Mouse (Mus musculus) G1E (cell line): ENCODE measurements around the gene Colq. TPM values are rescaled to one million over a fixed set of nuclear protein-coding genes. Genes with fewer than 3 reads are reported as not detected.

ENCODE experiments used
- ATAC-seq: 2 replicates; pipeline ENCODE4 v1.8.0; 2016; ENCODE audit warnings: mild to moderate bottlenecking; ENCODE audit not compliant: insufficient number of reproducible peaks, poor library complexity, low FRiP score, severe bottlenecking; ENCODE audit errors: extremely low read depth
- DNase-seq: peaks from one replicate; pipeline ENCODE4 v3.0.0; 2012; ENCODE audit warnings: low spot score
- H3K27me3 ChIP-seq: 2 replicates; pipeline ENCODE4 v1.6.1; 2012; ENCODE audit warnings: mild to moderate bottlenecking, low read length, inconsistent platforms; ENCODE audit not compliant: insufficient read depth
- H3K36me3 ChIP-seq: replicated peaks from 2 replicates; pipeline ENCODE3; 2012; ENCODE audit warnings: mild to moderate bottlenecking, inconsistent platforms
- H3K4me1 ChIP-seq: 2 replicates; pipeline ENCODE4 v1.6.1; 2012; ENCODE audit warnings: low read depth, low read length, inconsistent platforms, mixed read lengths; ENCODE audit not compliant: insufficient read depth
- H3K4me3 ChIP-seq: 2 replicates; pipeline ENCODE4 v1.5.1; 2012; ENCODE audit warnings: low read depth, mild to moderate bottlenecking, inconsistent platforms, low read length, moderate library complexity, mixed read lengths
- H3K9me3 ChIP-seq: replicated peaks from 2 replicates; pipeline ENCODE4 v1.6.1; 2012; ENCODE audit warnings: inconsistent platforms
- CTCF ChIP-seq: IDR thresholded peaks from 2 replicates; pipeline ENCODE4 v1.5.1; 2012; ENCODE audit warnings: low read depth, low read length, inconsistent platforms, mixed read lengths
- GATA1 ChIP-seq: IDR thresholded peaks from 2 replicates; pipeline ENCODE4 v1.6.1; 2012; ENCODE audit warnings: borderline replicate concordance, low read length, inconsistent platforms, mixed read lengths
- GATA2 ChIP-seq: IDR thresholded peaks from 2 replicates; pipeline ENCODE4 v1.6.1; 2012; ENCODE audit warnings: low read depth, low read length, inconsistent platforms, borderline replicate concordance
- POLR2AphosphoS5 ChIP-seq: IDR thresholded peaks from 2 replicates; pipeline ENCODE4 v1.6.1; 2012; ENCODE audit warnings: low read depth, low read length, inconsistent platforms; ENCODE audit not compliant: insufficient replicate concordance
- TAL1 ChIP-seq: conservative IDR thresholded peaks from 2 replicates; pipeline ENCODE4 v1.6.1; 2012; ENCODE audit warnings: low read depth, low read length, inconsistent platforms, mixed read lengths
- polyA plus RNA-seq: library from polyadenylated mRNA; stranded (reverse); fragments of >175 nt; gene quantifications from 2 replicates; pipeline ENCODE4 v1.2.3, GENCODE M21; 2012
- total RNA-seq, 2 experiments: library from RNA; stranded (forward) in 1 of 2; stranded (reverse) in 1 of 2; fragments of 200-1000 nt in 1 of 2; fragments of >200 nt in 1 of 2; fragmentation: Nextera tagmentation in 1 of 2; gene quantifications; 2 replicates each; pipeline ENCODE4 v1.2.3; 2014 to 2017

Gene Colq
- total and polyA plus RNA-seq, 3 experiments, result 0.44 TPM; not detected in 2

DNA sequence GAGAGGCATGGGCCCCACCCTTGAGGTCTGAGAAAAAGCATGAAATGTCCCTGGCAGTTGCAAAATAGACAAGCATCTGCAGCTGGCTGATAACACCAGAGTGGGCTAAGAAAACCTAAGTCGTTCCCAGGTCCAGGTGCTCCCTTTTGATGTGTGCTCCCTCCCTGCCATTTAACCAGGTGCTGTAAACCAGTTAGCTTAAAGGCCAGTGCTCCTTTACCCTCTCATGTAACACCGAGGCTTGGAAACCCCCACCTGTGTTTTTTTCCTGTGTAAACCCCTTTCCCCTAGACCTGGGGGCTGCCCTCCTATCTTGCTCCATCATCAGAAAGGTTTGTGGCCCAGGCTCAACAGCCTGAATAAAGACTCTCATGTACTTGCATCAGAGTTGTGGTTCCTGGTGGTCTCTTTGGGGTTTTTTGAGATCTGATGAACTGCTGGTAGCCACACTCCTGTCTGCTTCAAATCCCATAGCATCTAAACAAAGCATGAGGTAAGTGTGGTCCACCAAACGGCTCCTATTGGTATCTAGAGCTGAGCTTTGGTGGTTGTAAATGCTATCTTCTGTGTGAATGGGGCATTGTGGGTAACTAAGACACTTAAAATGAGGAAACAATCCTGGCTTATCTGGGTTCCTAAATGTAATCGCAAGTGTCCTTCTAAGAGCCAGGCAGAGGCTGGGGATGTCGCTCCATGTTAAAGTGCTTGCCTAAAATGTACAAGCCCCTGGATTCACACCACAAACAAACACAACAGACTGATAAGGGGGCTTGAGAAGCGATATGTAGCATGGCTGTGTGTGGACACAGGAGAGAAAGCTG lies 20.8 kb downstream of the Colq start:
- H3K4me3 ChIP-seq, result no peak overlapping the region
- H3K27me3 ChIP-seq, result peaks cover 10% of the 10 kb centered on the region
- DNase-seq (peak; percentile 18), ATAC-seq (no peak)
- TF ChIP-seq TAL1 (peak; percentile 29; the same call in 1 of the 2 replicates), POLR2AphosphoS5 (no peak)
- no peaks in the 10 kb centered on the region for H3K36me3 ChIP-seq
- no peaks in the 10 kb centered on the region for H3K9me3 ChIP-seq
- H3K4me1 ChIP-seq, result peaks cover 44% of the 10 kb centered on the region

- Histone ChIP-seq H3K9me3 (no peaks in the 10 kb centered on the region), H3K4me3 (no peak overlapping the region; the same call in 1 of the 2 replicates), H3K4me1 (peaks cover 44% of the 10 kb centered on the region), H3K27me3 (peaks cover under 1% of the 10 kb centered on the region; the same call in 1 of the 2 replicates), H3K36me3 (no peaks in the 10 kb centered on the region)
- TF ChIP-seq CTCF, result no peak
- TF ChIP-seq TAL1, result no peak
- TF ChIP-seq GATA2, result no peak
- TF ChIP-seq POLR2AphosphoS5, result no peak
- TF ChIP-seq GATA1, result no peak
- DNase-seq (no peak), ATAC-seq (no peak)
Observed at GRCm38 (mm10) chr14:31569151-31569631, 22.0 kb downstream of the Colq start.

DNA sequence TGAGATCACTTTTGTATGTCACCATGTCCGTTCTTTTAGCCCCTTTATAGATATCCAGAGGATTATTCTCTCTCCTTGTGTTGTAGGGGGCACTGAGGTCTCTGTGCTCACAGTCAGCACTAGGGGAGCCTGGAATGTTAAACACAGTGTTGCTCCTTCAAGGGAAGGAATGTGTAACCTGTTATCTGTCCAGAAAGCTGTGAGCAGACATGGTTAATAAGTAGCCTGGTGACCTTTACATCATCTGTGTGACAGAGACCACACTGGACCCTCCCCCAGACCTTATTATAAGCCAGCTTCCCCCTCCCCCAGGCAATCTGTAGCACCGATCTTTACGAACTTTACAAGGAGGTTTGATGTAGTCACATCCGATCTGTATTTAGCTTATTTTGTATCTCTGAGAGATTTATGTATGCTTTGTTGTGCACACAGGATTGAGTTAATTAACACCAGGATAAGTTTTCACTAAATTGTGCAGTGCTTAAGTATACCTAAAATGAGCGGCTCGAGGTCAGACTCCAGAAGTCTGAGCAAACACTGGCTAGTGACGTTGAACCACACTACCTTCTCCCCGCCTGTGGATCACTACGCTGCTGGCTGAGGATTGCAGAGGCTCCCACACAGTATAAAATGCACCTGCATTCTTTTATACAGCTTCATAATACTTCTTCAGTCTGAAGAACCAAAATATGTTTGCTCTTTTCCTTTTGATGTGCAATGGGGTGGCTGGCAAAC lies 25.5 kb downstream of the Colq start:
- Histone ChIP-seq H3K4me1 (peaks cover 21% of the 10 kb centered on the region), H3K4me3 (no peak overlapping the region), H3K9me3 (no peaks in the 10 kb centered on the region), H3K36me3 (no peaks in the 10 kb centered on the region), H3K27me3 (peaks cover 7% of the 10 kb centered on the region; the same call in 1 of the 2 replicates)
- TF ChIP-seq CTCF (no peak), GATA2 (no peak), POLR2AphosphoS5 (no peak), GATA1 (no peak), TAL1 (no peak)
- no peak for ATAC-seq
- no peak for DNase-seq

- ATAC-seq, result no peak
- TF ChIP-seq TAL1, result no peak
- TF ChIP-seq GATA1, result no peak
- TF ChIP-seq GATA2, result no peak
- TF ChIP-seq CTCF, result no peak
- no peak for TF ChIP-seq POLR2AphosphoS5
Observed at GRCm38 (mm10) chr14:31564452-31565179, 26.5 kb downstream of the Colq start.

DNA sequence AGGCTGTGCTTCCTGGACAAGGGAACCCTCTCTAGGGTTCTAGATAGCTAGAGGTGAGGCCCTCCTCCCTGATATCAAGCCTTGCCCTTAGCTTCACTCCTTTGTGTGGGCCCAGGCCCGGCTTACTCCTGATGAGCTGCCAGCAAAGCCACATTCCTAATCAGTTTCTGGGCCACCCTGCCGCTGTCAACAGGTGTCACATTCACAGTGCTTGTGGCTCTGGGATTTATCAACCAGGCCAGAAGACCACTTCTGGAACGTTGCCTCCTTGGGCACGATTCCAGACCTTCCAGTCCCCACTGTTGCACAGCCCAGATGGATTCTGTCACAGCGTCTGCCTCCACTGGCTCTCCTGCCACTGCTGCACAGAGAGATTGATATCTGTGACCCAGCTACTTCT lies 30.3 kb downstream of the Colq start:
- H3K9me3 ChIP-seq, result no peaks in the 10 kb centered on the region
- 0 out of 2 replicates have a peak, but pooled peaks cover 1% of the 10 kb centered on the region for H3K4me1 ChIP-seq
- TF ChIP-seq POLR2AphosphoS5 (no peak), TAL1 (no peak), GATA1 (no peak), GATA2 (no peak), CTCF (no peak)
- peaks cover 28% of the 10 kb centered on the region for H3K27me3 ChIP-seq
- DNase-seq (peak; percentile 19), ATAC-seq (no peak)
- H3K36me3 ChIP-seq, result no peaks in the 10 kb centered on the region
- H3K4me3 ChIP-seq, result no peak overlapping the region

More at GRCm38 (mm10) chr14:31564452-31565179, 26.5 kb downstream of the Colq start:
- no peak overlapping the region for H3K4me3 ChIP-seq
- no peaks in the 10 kb centered on the region for H3K9me3 ChIP-seq
- H3K4me1 ChIP-seq, result peaks cover 11% of the 10 kb centered on the region
- H3K27me3 ChIP-seq, result peaks cover 7% of the 10 kb centered on the region
- H3K36me3 ChIP-seq, result no peaks in the 10 kb centered on the region
- DNase-seq, result no peak

- H3K4me1 ChIP-seq, result no peaks in the 10 kb centered on the region
- no peaks in the 10 kb centered on the region for H3K9me3 ChIP-seq
- H3K36me3 ChIP-seq, result no peaks in the 10 kb centered on the region
- TF ChIP-seq CTCF, result no peak
- TF ChIP-seq POLR2AphosphoS5, result no peak
- no peak for TF ChIP-seq GATA2
- no peak for TF ChIP-seq TAL1
- TF ChIP-seq GATA1, result no peak
- H3K27me3 ChIP-seq, result peaks cover 31% of the 10 kb centered on the region
- no peak overlapping the region for H3K4me3 ChIP-seq
- ATAC-seq (no peak), DNase-seq (no peak)
Observed at GRCm38 (mm10) chr14:31559216-31559615, 31.9 kb downstream of the Colq start.
